In the genomic region with DNA sequence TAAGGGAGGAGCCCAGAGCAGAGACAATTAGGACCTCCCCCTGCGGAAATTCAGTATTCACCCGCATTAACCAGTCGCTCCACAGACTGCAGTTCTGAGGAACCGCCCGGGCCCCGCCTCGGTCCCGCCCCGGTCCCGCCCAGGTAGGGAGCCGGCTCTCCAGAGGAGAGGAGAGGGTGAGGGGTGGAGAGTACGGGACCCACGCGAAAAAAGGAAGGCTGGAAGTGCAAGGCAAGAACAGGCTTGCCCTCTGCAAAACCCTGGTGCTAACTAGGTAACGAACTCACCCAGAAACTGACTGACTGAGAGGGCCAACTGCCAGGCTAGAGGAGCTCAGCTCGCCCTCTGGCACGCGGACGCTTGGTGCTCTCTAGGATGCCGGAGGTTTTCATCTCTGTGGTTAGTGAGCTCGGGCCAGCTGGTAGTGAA, we compare ENCODE assay signal across 7 mouse cellular contexts. TPM values are rescaled to one million over a fixed set of nuclear protein-coding genes. Genes with fewer than 3 reads are reported as not detected.
DNase-seq lines count a peak whose midpoint lies in the region; ATAC-seq and TF ChIP-seq lines count a peak whose summit lies in the region.

No protein-coding gene starts in this region.

- H3K4me1 ChIP-seq in intestine, postnatal 0 days (replicated peaks; ENCODE audit: control insufficient read depth, insufficient read depth, low read length), result no peaks in the 10 kb centered on the region
- 0 out of 2 replicates have a peak, but pooled peaks cover 4% of the 10 kb centered on the region for H3K4me1 ChIP-seq in midbrain, embryonic 12.5 days
- H3K4me1 ChIP-seq in small intestine, adult 2 months (ENCODE audit: control insufficient read depth, insufficient read depth, insufficient read length, low read length), result no peaks in the 10 kb centered on the region

- peak overlapping the region; percentile 41; the same call in 1 of the 2 replicates for H3K9ac ChIP-seq in intestine, postnatal 0 days (ENCODE audit: low read depth, low read length)
- H3K9ac ChIP-seq in midbrain, embryonic 12.5 days (replicated peaks), result peak overlapping the region; percentile 63

- H3K27me3 ChIP-seq in intestine, postnatal 0 days (replicated peaks; ENCODE audit: control insufficient read depth, insufficient read depth, low read length), result no peaks in the 10 kb centered on the region
- H3K27me3 ChIP-seq in midbrain, embryonic 12.5 days, result no peaks in the 10 kb centered on the region
- no peaks in the 10 kb centered on the region for H3K27me3 ChIP-seq in small intestine, adult 2 months (ENCODE audit: control insufficient read depth, insufficient read depth, low read length)

- WGBS in intestine, postnatal 0 days, result 0% methylated on average over 21 of the region's 21 CpGs
- under 1% methylated on average over 21 of the region's 21 CpGs for WGBS in midbrain, embryonic 12.5 days
- under 1% methylated on average over 21 of the region's 21 CpGs for WGBS in small intestine, adult 2 months

- peak; percentile 71 for DNase-seq in adrenal gland, adult 8-10 months
- DNase-seq in embryo, embryonic 9.5 days (ENCODE audit: extremely low spot score), result peak; percentile 93
- peak; percentile 41 to 76 for DNase-seq in gastrocnemius, postnatal 4 days (ENCODE audit: low spot score in 2 of 2)
- peak; percentile 83 for DNase-seq in left cerebral cortex, postnatal 4 days

- peak; percentile 27; the same call in 1 of the 2 replicates for TF ChIP-seq POLR2A in small intestine, adult 2 months (IDR thresholded peaks at IDR 0.05; ENCODE audit: low read depth, low read length)

- peak overlapping the region; percentile 58 for H3K4me3 ChIP-seq in intestine, postnatal 0 days (ENCODE audit: low read depth, low read length)
- peak overlapping the region; percentile 65 for H3K4me3 ChIP-seq in midbrain, embryonic 12.5 days
- peak overlapping the region; percentile 78 for H3K4me3 ChIP-seq in small intestine, adult 2 months (ENCODE audit: low read depth, low read length)

- H3K27ac ChIP-seq in intestine, postnatal 0 days (ENCODE audit: low read depth, low read length), result peak overlapping the region; percentile 55; the same call in 1 of the 2 replicates
- H3K27ac ChIP-seq in midbrain, embryonic 12.5 days (replicated peaks), result peak overlapping the region; percentile 80
- peak overlapping the region; percentile 45; the same call in 1 of the 2 replicates for H3K27ac ChIP-seq in small intestine, adult 2 months (ENCODE audit: insufficient read depth, low read depth, low read length)

- no peaks in the 10 kb centered on the region for H3K36me3 ChIP-seq in intestine, postnatal 0 days (ENCODE audit: control insufficient read depth, insufficient read depth)
- no peaks in the 10 kb centered on the region for H3K36me3 ChIP-seq in midbrain, embryonic 12.5 days
- no peaks in the 10 kb centered on the region for H3K36me3 ChIP-seq in small intestine, adult 2 months (ENCODE audit: control insufficient read depth, insufficient read depth, low read length)

- intact Hi-C loops in left cerebral cortex, postnatal 4 days (cut with DNase I), result no loop called here

- H3K4me2 ChIP-seq in intestine, postnatal 0 days (replicated peaks; ENCODE audit: low read depth), result peak overlapping the region; percentile 40
- peak overlapping the region; percentile 53 for H3K4me2 ChIP-seq in midbrain, embryonic 12.5 days (replicated peaks)

- H3K9me3 ChIP-seq in intestine, postnatal 0 days (ENCODE audit: control insufficient read depth), result no peaks in the 10 kb centered on the region
- H3K9me3 ChIP-seq in midbrain, embryonic 12.5 days, result no peaks in the 10 kb centered on the region

- ATAC-seq in intestine, postnatal 0 days, result peak; percentile 98
- peak; percentile 99 for ATAC-seq in midbrain, embryonic 12.5 days (ENCODE audit: low FRiP score, low read depth)

- no peak for TF ChIP-seq CTCF in intestine, postnatal 0 days (IDR thresholded peaks at IDR 0.05; ENCODE audit: low read depth)
- TF ChIP-seq CTCF in small intestine, adult 2 months (IDR thresholded peaks at IDR 0.05; ENCODE audit: extremely low read depth, insufficient read length, insufficient replicate concordance, low read depth, low read length), result peak; percentile 14; the same call in 1 of the 2 replicates

RNA-seq across cellular contexts. Expression of a gene that starts 5.0 kb away (rescaled TPM):
- total RNA-seq in adrenal gland, adult 8-10 months (2022), result 10 to 100 TPM; 48.5 to 62.2 (median 55.3) TPM
- 10 to 100 TPM; 76.0 to 91.1 TPM for total RNA-seq in gastrocnemius, postnatal 4 days (2021)
- 14.1 and 19.3 TPM in 2 replicates for polyA plus RNA-seq in intestine, postnatal 0 days (2015; fragmentation: Nextera tagmentation; extraction: Ambion mirVana)
- 10 to 100 TPM; 36.2 to 49.5 TPM for total RNA-seq in left cerebral cortex, postnatal 4 days (2021)
- 3.2 and 4.4 TPM in 2 replicates for polyA plus RNA-seq in midbrain, embryonic 12.5 days (2016; fragmentation: Nextera tagmentation; extraction: Ambion mirVana)
- polyA plus RNA-seq in small intestine, adult 2 months (2012; rRNA removed), result 11.1 and 22.1 TPM in 2 replicates

RNA-seq across cellular contexts. Expression of a gene that starts 11.2 kb away (rescaled TPM):
- total RNA-seq in adrenal gland, adult 8-10 months (2022), result 10 to 100 TPM in 2 of 4 experiments, 1 to 10 TPM in 2; 7.8 to 11.5 (median 10.3) TPM
- 10 to 100 TPM; 10.2 to 12.5 TPM for total RNA-seq in gastrocnemius, postnatal 4 days (2021)
- 0.12 and 0.30 TPM in 2 replicates for polyA plus RNA-seq in intestine, postnatal 0 days (2015; fragmentation: Nextera tagmentation; extraction: Ambion mirVana)
- 10 to 100 TPM; 11.3 to 14.5 TPM for total RNA-seq in left cerebral cortex, postnatal 4 days (2021)
- 0.30 and 0.47 TPM in 2 replicates for polyA plus RNA-seq in midbrain, embryonic 12.5 days (2016; fragmentation: Nextera tagmentation; extraction: Ambion mirVana)
- 0.08 TPM in 1 of 2 replicates, not detected in the other for polyA plus RNA-seq in small intestine, adult 2 months (2012; rRNA removed)

RNA-seq across cellular contexts. Expression of a gene that starts 24.7 kb away (rescaled TPM):
- 10 to 100 TPM; 20.4 to 30.2 (median 26.0) TPM for total RNA-seq in adrenal gland, adult 8-10 months (2022)
- total RNA-seq in gastrocnemius, postnatal 4 days (2021), result 10 to 100 TPM; 15.0 to 15.6 TPM
- polyA plus RNA-seq in intestine, postnatal 0 days (2015; fragmentation: Nextera tagmentation; extraction: Ambion mirVana), result 1.6 and 2.0 TPM in 2 replicates
- 10 to 100 TPM; 13.7 to 13.9 TPM for total RNA-seq in left cerebral cortex, postnatal 4 days (2021)
- polyA plus RNA-seq in midbrain, embryonic 12.5 days (2016; fragmentation: Nextera tagmentation; extraction: Ambion mirVana), result 8.9 and 9.2 TPM in 2 replicates
- 0.66 and 0.79 TPM in 2 replicates for polyA plus RNA-seq in small intestine, adult 2 months (2012; rRNA removed)

RNA-seq across cellular contexts. Expression of a gene that starts 27.0 kb away (rescaled TPM):
- total RNA-seq in adrenal gland, adult 8-10 months (2022), result not detected
- total RNA-seq in gastrocnemius, postnatal 4 days (2021), result not detected
- polyA plus RNA-seq in intestine, postnatal 0 days (2015; fragmentation: Nextera tagmentation; extraction: Ambion mirVana), result not detected in 2 replicates
- total RNA-seq in left cerebral cortex, postnatal 4 days (2021), result not detected
- not detected in 2 replicates for polyA plus RNA-seq in midbrain, embryonic 12.5 days (2016; fragmentation: Nextera tagmentation; extraction: Ambion mirVana)
- not detected in 2 replicates for polyA plus RNA-seq in small intestine, adult 2 months (2012; rRNA removed)

RNA-seq across cellular contexts. Expression of a gene that starts 27.5 kb away (rescaled TPM):
- 1 to 10 TPM; 2.5 to 4.9 (median 3.8) TPM for total RNA-seq in adrenal gland, adult 8-10 months (2022)
- 1 to 10 TPM; 1.2 to 1.5 TPM for total RNA-seq in gastrocnemius, postnatal 4 days (2021)
- polyA plus RNA-seq in intestine, postnatal 0 days (2015; fragmentation: Nextera tagmentation; extraction: Ambion mirVana), result 1.4 and 2.3 TPM in 2 replicates
- total RNA-seq in left cerebral cortex, postnatal 4 days (2021), result 1 to 10 TPM; 7.8 to 8.8 TPM
- polyA plus RNA-seq in midbrain, embryonic 12.5 days (2016; fragmentation: Nextera tagmentation; extraction: Ambion mirVana), result 6.8 and 7.4 TPM in 2 replicates
- polyA plus RNA-seq in small intestine, adult 2 months (2012; rRNA removed), result 0.06 and 0.16 TPM in 2 replicates

Comparison
In these comparisons a context has a peak if more than half of its experiments do, and no peak if none do; other contexts are left out.
1. Peak in every context shown above with its lines: DNase-seq, ATAC-seq, H3K4me3 ChIP-seq and H3K27ac ChIP-seq.